Mouse (Mus musculus): ENCODE measurements around the gene Pgd.

DNA sequence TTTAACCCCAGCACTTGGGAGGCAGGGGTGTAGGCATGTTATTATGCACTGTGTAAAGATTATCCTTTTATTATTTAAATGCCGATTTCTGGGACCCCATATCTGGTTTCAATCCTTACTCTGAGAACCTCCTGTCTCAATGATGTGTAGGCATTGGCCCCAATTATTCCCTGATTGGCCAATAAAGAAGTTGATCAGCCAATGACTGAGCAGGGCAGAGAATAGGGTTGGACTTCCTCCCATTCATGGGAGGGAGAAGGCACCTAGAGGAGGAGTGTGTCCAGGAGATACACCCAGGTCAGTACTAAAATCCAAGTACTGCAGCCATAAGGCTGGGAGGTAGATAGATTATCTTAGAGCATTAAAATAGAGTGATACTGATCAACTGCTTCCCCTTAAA lies 3.4 kb downstream of the Pgd start:
- TF ChIP-seq CTCF (IDR thresholded peaks at IDR 0.05; ENCODE audit: control insufficient read depth, insufficient read depth, insufficient read length), result no peak
- no peak for TF ChIP-seq MYOG (IDR thresholded peaks at IDR 0.05; ENCODE audit: control insufficient read depth, extremely low read depth, insufficient read length)
- no peak for TF ChIP-seq MAX (IDR thresholded peaks at IDR 0.05)
- no peak for TF ChIP-seq MYOD1 (IDR thresholded peaks at IDR 0.05; ENCODE audit: control insufficient read depth, insufficient read length, low read depth)
- TF ChIP-seq CEBPB (IDR thresholded peaks at IDR 0.05; ENCODE audit: low read depth), result no peak
- TF ChIP-seq USF1 (IDR thresholded peaks at IDR 0.05; ENCODE audit: low read depth), result no peak
- TF ChIP-seq FOSL1 (IDR thresholded peaks at IDR 0.05; ENCODE audit: insufficient read depth, low read length, poor library complexity, severe bottlenecking), result no peak

Measured in C2C12 (cell line).